Mouse (Mus musculus) heart, adult 2 months (tissue): Measurements from ENCODE around the gene Gm9821. TPM values are rescaled to one million over a fixed set of nuclear protein-coding genes. Genes with fewer than 3 reads are reported as not detected.
A peak's percentile ranks its signal among the peaks of the same experiment; 100 is the strongest.

Experiments used
- DNase-seq, 2 experiments: peaks; one replicate each; pipeline ENCODE4 v3.0.0; 2021
- H3K27ac ChIP-seq: fragments of 200-600 bp; 2 replicates; pipeline ENCODE4 v1.8.1; 2022
- H3K27me3 ChIP-seq: fragments of 200-500 bp; 2 replicates; pipeline ENCODE4 v1.6.1; 2012; ENCODE audit warnings: mild to moderate bottlenecking, low read length, inconsistent platforms, mixed read lengths; ENCODE audit not compliant: control insufficient read depth, insufficient read depth
- H3K36me3 ChIP-seq: fragments of 200-500 bp; 2 replicates; pipeline ENCODE4 v1.6.1; 2012; ENCODE audit warnings: low read length, inconsistent platforms; ENCODE audit not compliant: control insufficient read depth, insufficient read depth
- H3K4me1 ChIP-seq: fragments of 200-500 bp; 2 replicates; pipeline ENCODE4 v1.6.1; 2011; ENCODE audit warnings: low read length; ENCODE audit not compliant: control insufficient read depth, insufficient read depth
- H3K4me3 ChIP-seq: fragments of 200-600 bp; 2 replicates; pipeline ENCODE4 v1.8.1; 2022
- H3K79me2 ChIP-seq: fragments of 200-500 bp; replicated peaks from 2 replicates; pipeline ENCODE4 v1.6.1; 2012; ENCODE audit warnings: mild to moderate bottlenecking, inconsistent platforms, low read length, moderate library complexity, mixed read lengths; ENCODE audit not compliant: control insufficient read depth, insufficient read depth
- H3K9ac ChIP-seq: fragments of 200-500 bp; 2 replicates; pipeline ENCODE4 v1.6.1; 2012; ENCODE audit warnings: low read depth, mild to moderate bottlenecking, control low read depth, inconsistent platforms, low read length, mixed read lengths
- CTCF ChIP-seq: fragments of 200-600 bp; IDR thresholded peaks from 2 replicates; pipeline ENCODE4 v1.8.1; 2022; ENCODE audit warnings: antibody characterized with exemption, mild to moderate bottlenecking, moderate library complexity
- EP300 ChIP-seq: fragments of 200-500 bp; IDR thresholded peaks from 2 replicates; pipeline ENCODE4 v1.6.1; 2011; ENCODE audit warnings: low read depth, low read length, control low read depth; ENCODE audit not compliant: insufficient read depth
- POLR2A ChIP-seq: fragments of 200-500 bp; IDR thresholded peaks from 2 replicates; pipeline ENCODE4 v1.6.1; 2011; ENCODE audit warnings: mild to moderate bottlenecking, low read depth, low read length, control low read depth; ENCODE audit not compliant: insufficient read depth
- WGBS: fragments of 180-500 bp; shearing (Covaris S2); methylation state at CpG from one replicate; pipeline ENCODE4 v1.1.7; 2018; 5-methylcytosine and 5-hydroxymethylcytosine counted together
- intact Hi-C: fragments of 180-260 bp; cut with DNase I; formaldehyde crosslinking; loops from one replicate; pipeline ENCODE4 v1.15.1; 2025
- polyA plus RNA-seq: library from polyadenylated mRNA; depleted of rRNA; stranded (reverse); fragments of >200 nt; gene quantifications from 2 replicates; pipeline ENCODE4 v1.2.3, GENCODE M21; 2012
- total RNA-seq, 2 experiments: library from RNA; stranded (reverse); gene quantifications; 2 replicates each; pipeline ENCODE4 v1.2.3; 2021

Gm9821 gene
- total and polyA plus RNA-seq, 3 experiments = not detected

DNA sequence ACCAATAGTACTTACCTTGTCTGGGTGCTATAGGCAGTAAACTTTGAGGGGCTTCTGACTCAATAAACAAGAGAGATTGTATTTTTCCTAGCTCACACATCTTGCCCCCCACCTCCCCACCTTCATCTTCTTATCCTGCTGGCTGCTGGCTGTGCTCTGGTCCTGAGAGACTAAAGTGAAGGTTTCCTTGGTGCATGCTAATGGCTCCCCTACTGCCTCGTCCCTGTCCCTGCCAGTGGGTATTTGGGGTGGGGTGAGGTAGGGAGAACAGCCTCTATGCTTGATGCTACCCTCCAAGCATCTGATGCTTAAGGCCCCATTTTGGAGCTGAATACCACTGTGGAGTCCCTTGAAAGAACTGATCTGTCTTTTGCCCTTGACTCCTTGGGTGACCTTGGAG, 20.8 kb upstream of the Gm9821 start:
- 87% methylated on average over 1 of the region's 1 CpGs for WGBS
- no peak overlapping the region for H3K9ac ChIP-seq
- intact Hi-C loops = loop anchor here (2.0 to 10.0 kb wide), 2 partner anchors 146 to 320 kb away; no protein-coding TSS in a partner anchor
- TF ChIP-seq CTCF (no peak), POLR2A (no peak), EP300 (no peak)
- no peak overlapping the region for H3K27ac ChIP-seq
- no peaks in the 10 kb centered on the region for H3K36me3 ChIP-seq
- no peaks in the 10 kb centered on the region for H3K79me2 ChIP-seq
- H3K27me3 ChIP-seq = peaks cover 13% of the 10 kb centered on the region
- peaks cover 2% of the 10 kb centered on the region for H3K4me1 ChIP-seq
- DNase-seq = no peak
- no peak overlapping the region for H3K4me3 ChIP-seq

DNA sequence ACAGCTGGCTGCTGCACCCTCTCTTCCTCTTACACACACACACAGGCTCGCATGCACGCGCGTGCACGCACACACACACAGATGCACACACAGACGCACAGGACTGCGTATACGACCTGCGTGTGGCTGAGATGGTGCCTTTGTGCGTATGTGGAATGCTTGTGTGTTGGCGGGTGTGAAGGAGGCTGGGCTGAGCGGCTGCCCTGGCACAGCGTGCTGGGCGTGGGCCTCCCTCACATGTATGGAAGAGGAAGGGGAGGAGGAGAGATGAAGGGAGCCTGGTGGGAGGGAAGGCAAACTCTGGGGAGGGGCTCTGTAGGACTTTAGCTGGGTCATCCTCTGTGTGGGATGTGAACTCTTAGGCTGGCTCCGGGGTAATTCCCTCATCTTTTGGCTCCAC, 20.1 kb upstream of the Gm9821 start:
- 73% methylated on average over 15 of the region's 15 CpGs for WGBS
- no peak for TF ChIP-seq POLR2A
- TF ChIP-seq CTCF = no peak
- no peak for TF ChIP-seq EP300
- intact Hi-C loops = loop anchor here (2.0 to 10.0 kb wide), 2 partner anchors 147 to 321 kb away; no protein-coding TSS in a partner anchor

DNA sequence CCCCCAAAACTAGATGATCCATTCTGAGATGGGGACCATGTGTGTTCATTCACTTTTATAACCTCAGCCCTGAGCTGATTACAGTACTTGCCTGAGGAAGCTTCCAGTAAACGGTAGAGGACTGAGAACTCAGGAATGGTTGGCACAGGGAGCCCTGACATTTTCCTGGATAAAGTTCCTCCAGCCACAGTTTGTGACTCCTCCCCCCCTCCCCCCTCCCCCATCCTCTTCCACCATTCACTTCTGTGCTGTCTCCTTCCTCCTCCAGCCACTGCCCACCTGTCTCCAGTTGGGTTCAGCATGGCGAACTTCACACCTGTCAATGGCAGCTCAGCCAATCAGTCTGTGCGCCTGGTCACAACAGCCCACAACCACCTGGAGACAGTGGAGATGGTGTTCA, 18.6 kb upstream of the Gm9821 start, which contains the start of gene Chrm4:
Chrm4 (plus strand) TSS at position 301 of the 400 bp plus-strand sequence.
- H3K27me3 ChIP-seq = peaks cover 10% of the 10 kb centered on the region
- no peak within 1 kb of the TSS for H3K4me3 ChIP-seq
- intact Hi-C loops = loop anchor here (10.0 kb wide), 1 partner anchor 322 kb away; no protein-coding TSS in a partner anchor
- no peaks in the 10 kb centered on the region for H3K36me3 ChIP-seq
- TF ChIP-seq EP300 (no peak), CTCF (no peak), POLR2A (no peak)
- no peaks in the 10 kb centered on the region for H3K79me2 ChIP-seq
- WGBS = 75% methylated on average over 3 of the region's 3 CpGs
- H3K27ac ChIP-seq = no peak within 1 kb of the TSS
- DNase-seq = no peak
- H3K9ac ChIP-seq = 0 out of 2 replicates have a peak within 1 kb of the TSS, but pooled peaks have one; percentile 13
- H3K4me1 ChIP-seq = peaks cover 2% of the 10 kb centered on the region

More for the DNA sequence above, 20.1 kb upstream of the Gm9821 start:
- DNase-seq = no peak
- H3K4me1 ChIP-seq = peaks cover 2% of the 10 kb centered on the region
- no peaks in the 10 kb centered on the region for H3K36me3 ChIP-seq
- H3K27me3 ChIP-seq = peaks cover 13% of the 10 kb centered on the region
- no peak overlapping the region for H3K4me3 ChIP-seq
- no peak overlapping the region for H3K27ac ChIP-seq
- no peak overlapping the region for H3K9ac ChIP-seq
- H3K79me2 ChIP-seq = no peaks in the 10 kb centered on the region

DNA sequence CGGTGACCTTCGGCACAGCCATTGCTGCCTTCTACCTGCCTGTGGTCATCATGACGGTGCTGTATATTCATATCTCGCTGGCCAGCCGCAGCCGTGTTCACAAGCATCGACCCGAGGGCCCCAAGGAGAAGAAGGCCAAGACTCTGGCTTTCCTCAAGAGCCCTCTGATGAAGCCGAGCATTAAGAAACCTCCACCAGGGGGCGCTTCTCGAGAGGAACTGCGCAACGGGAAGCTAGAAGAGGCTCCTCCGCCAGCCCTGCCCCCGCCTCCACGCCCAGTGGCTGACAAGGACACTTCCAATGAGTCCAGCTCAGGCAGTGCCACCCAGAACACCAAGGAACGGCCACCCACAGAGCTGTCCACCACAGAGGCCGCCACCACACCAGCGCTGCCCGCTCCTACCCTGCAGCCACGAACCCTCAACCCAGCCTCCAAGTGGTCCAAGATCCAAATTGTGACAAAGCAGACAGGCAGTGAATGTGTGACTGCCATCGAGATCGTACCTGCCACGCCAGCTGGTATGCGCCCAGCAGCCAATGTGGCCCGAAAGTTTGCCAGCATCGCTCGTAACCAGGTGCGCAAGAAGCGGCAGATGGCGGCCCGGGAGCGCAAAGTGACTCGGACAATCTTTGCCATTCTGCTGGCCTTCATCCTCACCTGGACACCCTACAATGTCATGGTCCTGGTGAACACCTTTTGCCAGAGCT, 17.5 kb upstream of the Gm9821 start:
- Histone ChIP-seq H3K4me3 (no peak overlapping the region), H3K4me1 (peaks cover 2% of the 10 kb centered on the region), H3K27me3 (peaks cover 2% of the 10 kb centered on the region), H3K36me3 (no peaks in the 10 kb centered on the region), H3K9ac (0 out of 2 replicates have a peak overlapping the region, but pooled peaks have one; percentile 13), H3K27ac (no peak overlapping the region), H3K79me2 (no peaks in the 10 kb centered on the region)
- intact Hi-C loops = loop anchor here (10.0 kb wide), 1 partner anchor 323 kb away; no protein-coding TSS in a partner anchor
- TF ChIP-seq EP300 (no peak), CTCF (peak; percentile 77), POLR2A (no peak)
- DNase-seq = peak; percentile 63 to 71
- WGBS = 43% methylated on average over 34 of the region's 34 CpGs

DNA sequence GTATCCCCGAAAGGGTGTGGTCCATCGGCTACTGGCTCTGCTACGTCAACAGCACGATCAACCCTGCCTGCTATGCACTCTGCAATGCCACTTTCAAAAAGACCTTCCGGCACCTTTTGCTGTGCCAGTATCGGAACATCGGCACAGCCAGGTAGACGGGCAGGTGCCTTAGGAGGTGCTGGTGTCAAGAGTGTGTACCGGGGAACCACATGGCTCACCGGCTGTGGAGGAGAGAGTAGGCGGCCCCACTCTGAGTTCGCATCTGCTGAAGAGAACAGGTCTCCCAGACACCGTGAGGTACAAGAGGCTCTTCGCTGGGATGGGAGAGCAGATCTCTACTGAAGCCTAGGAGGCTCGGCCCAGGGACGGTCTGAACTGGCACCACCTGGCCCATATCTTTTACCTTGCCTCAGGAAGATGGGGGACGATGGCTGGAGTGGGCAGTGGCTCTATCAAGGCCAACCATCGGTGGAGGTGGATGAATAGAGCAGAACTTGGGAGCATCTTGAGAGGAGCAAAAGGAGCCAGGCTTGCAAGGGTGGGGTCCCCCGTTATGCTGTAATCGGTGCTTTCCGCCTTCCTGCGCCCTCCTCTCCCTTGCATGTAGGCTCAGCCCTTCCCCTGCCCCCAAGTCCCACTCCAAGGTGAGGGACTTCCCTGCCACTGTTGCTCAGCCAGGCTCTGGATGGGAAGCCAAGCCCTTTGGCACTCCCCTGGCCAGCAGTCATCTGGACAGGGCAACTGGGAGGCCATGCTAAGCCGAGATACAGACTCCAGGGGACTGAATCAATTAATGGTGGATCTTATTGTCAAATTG, 16.8 kb upstream of the Gm9821 start:
- H3K9ac ChIP-seq = no peak overlapping the region
- WGBS = 80% methylated on average over 23 of the region's 23 CpGs
- no peak overlapping the region for H3K4me3 ChIP-seq
- no peak overlapping the region for H3K27ac ChIP-seq
- peaks cover under 1% of the 10 kb centered on the region; the same call in 1 of the 2 replicates for H3K4me1 ChIP-seq
- TF ChIP-seq POLR2A (no peak), EP300 (no peak), CTCF (no peak)
- H3K27me3 ChIP-seq = peaks cover under 1% of the 10 kb centered on the region
- no peaks in the 10 kb centered on the region for H3K79me2 ChIP-seq
- no peak for DNase-seq
- intact Hi-C loops = loop anchor here (10.0 kb wide), 1 partner anchor 324 kb away; no protein-coding TSS in a partner anchor
- H3K36me3 ChIP-seq = no peaks in the 10 kb centered on the region
